Mouse (Mus musculus) myocyte (in vitro differentiated cells): ENCODE data around the gene Tnr. TPM values are rescaled to one million over a fixed set of nuclear protein-coding genes. Genes with fewer than 3 reads are reported as not detected.

ENCODE experiments used
- H3K27me3 ChIP-seq: one replicate; pipeline ENCODE4 v1.6.1; 2011; ENCODE audit not compliant: control insufficient read depth, insufficient read depth, insufficient read length
- H3K36me3 ChIP-seq: one replicate; pipeline ENCODE4 v1.6.1; 2011; ENCODE audit not compliant: control insufficient read depth, insufficient read depth
- H3K4me2 ChIP-seq: one replicate; pipeline ENCODE4 v1.6.1; 2011; ENCODE audit warnings: low read depth, control low read depth
- H3K4me3 ChIP-seq: one replicate; pipeline ENCODE4 v1.5.1; 2011; ENCODE audit warnings: mild to moderate bottlenecking, control low read depth, moderate library complexity
- H3K79me2 ChIP-seq: one replicate; pipeline ENCODE4 v1.6.1; 2011; ENCODE audit not compliant: control insufficient read depth, insufficient read depth
- H3ac ChIP-seq: one replicate; pipeline ENCODE4 v1.6.1; 2011; ENCODE audit not compliant: control insufficient read depth, insufficient read length
- CEBPB ChIP-seq: IDR thresholded peaks from 2 replicates; pipeline ENCODE4 v1.6.1; 2011; ENCODE audit warnings: mild to moderate bottlenecking, moderate library complexity; ENCODE audit not compliant: poor library complexity, insufficient read depth, severe bottlenecking
- E2F4 ChIP-seq: IDR thresholded peaks from one replicate; pipeline ENCODE4 v1.6.1; 2011; ENCODE audit warnings: mild to moderate bottlenecking, control low read depth, moderate library complexity; ENCODE audit not compliant: insufficient read depth
- MAX ChIP-seq: IDR thresholded peaks from one replicate; pipeline ENCODE4 v1.6.1; 2011; ENCODE audit warnings: low read depth, mild to moderate bottlenecking, control low read depth
- MYOD1 ChIP-seq, 3 experiments: IDR thresholded peaks; one replicate each; pipeline ENCODE4 v1.6.1; 2011; ENCODE audit warnings: control low read depth in 2 of 3, low read depth in 2 of 3, mild to moderate bottlenecking in 2 of 3, moderate library complexity in 1 of 3; ENCODE audit not compliant: insufficient read length in 2 of 3, control insufficient read depth in 1 of 3
- MYOG ChIP-seq, 3 experiments: IDR thresholded peaks; one replicate each; pipeline ENCODE4 v1.6.1; 2011; ENCODE audit warnings: control low read depth in 2 of 3, low read depth in 2 of 3, mild to moderate bottlenecking in 2 of 3; ENCODE audit not compliant: insufficient read length in 2 of 3, control insufficient read depth in 1 of 3, insufficient read depth in 1 of 3
- POLR2A ChIP-seq: IDR thresholded peaks from one replicate; pipeline ENCODE4 v1.6.1; 2011; ENCODE audit warnings: low read depth, mild to moderate bottlenecking, control low read depth, moderate library complexity; ENCODE audit not compliant: insufficient read length
- POLR2AphosphoS2 ChIP-seq: IDR thresholded peaks from one replicate; pipeline ENCODE4 v1.6.1; 2011; ENCODE audit warnings: low read depth, control low read depth; ENCODE audit not compliant: insufficient read length
- REST ChIP-seq: IDR thresholded peaks from one replicate; pipeline ENCODE4 v1.6.1; 2011; ENCODE audit warnings: mild to moderate bottlenecking, control low read depth, moderate library complexity; ENCODE audit not compliant: insufficient read depth, insufficient read length
- SRF ChIP-seq: IDR thresholded peaks from one replicate; pipeline ENCODE4 v1.6.1; 2011; ENCODE audit warnings: low read depth; ENCODE audit not compliant: control insufficient read depth, insufficient read length
- TCF12 ChIP-seq: IDR thresholded peaks from one replicate; pipeline ENCODE4 v1.6.1; 2011; ENCODE audit warnings: mild to moderate bottlenecking, control low read depth; ENCODE audit not compliant: poor library complexity, insufficient read depth, severe bottlenecking
- TCF3 ChIP-seq: IDR thresholded peaks from one replicate; pipeline ENCODE4 v1.6.1; 2011; ENCODE audit warnings: low read depth, control low read depth; ENCODE audit not compliant: insufficient read length
- USF1 ChIP-seq: IDR thresholded peaks from one replicate; pipeline ENCODE4 v1.6.1; 2011; ENCODE audit warnings: low read depth, mild to moderate bottlenecking, control low read depth, moderate library complexity
- polyA plus RNA-seq: library from polyadenylated mRNA; unstranded; fragments of >200 nt; fragmentation: generic; extraction: Trizol; gene quantifications from one replicate; pipeline ENCODE4 v1.2.1, GENCODE M21; 2012; ENCODE audit warnings: missing spikeins

The Tnr gene
- polyA plus RNA-seq, 1 experiment, result 0.02 TPM

GRCm38 (mm10) chr1:159800366-159800765 is 276.8 kb downstream of the Tnr start:
- H3K4me3 ChIP-seq, result no peak overlapping the region
- H3ac ChIP-seq, result no peak overlapping the region

GRCm38 (mm10) chr1:159801753-159802152 is 278.2 kb downstream of the Tnr start:
- Histone ChIP-seq H3K79me2 (no peaks in the 10 kb centered on the region), H3K4me2 (no peak overlapping the region), H3K36me3 (no peaks in the 10 kb centered on the region), H3K4me3 (no peak overlapping the region), H3ac (no peak overlapping the region), H3K27me3 (no peaks in the 10 kb centered on the region)
- no peak for TF ChIP-seq POLR2AphosphoS2
- no peak for TF ChIP-seq TCF3
- no peak for TF ChIP-seq REST
- no peak for TF ChIP-seq MYOD1 (IDR thresholded peaks at IDR 0.05; ENCODE audit: control insufficient read depth in 1 of 3, insufficient read length in 2 of 3, low read depth in 2 of 3)
- no peak for TF ChIP-seq CEBPB
- TF ChIP-seq MAX, result no peak
- no peak for TF ChIP-seq SRF
- TF ChIP-seq E2F4, result no peak
- no peak for TF ChIP-seq TCF12
- no peak for TF ChIP-seq MYOG (IDR thresholded peaks at IDR 0.05; ENCODE audit: control insufficient read depth in 1 of 3, insufficient read depth in 1 of 3, insufficient read length in 2 of 3, low read depth in 2 of 3)
- TF ChIP-seq USF1, result no peak
- TF ChIP-seq POLR2A, result no peak

More at GRCm38 (mm10) chr1:159800366-159800765, 276.8 kb downstream of the Tnr start:
- TF ChIP-seq USF1 (no peak), MYOD1 (IDR thresholded peaks at IDR 0.05; ENCODE audit: control insufficient read depth in 1 of 3, insufficient read length in 2 of 3, low read depth in 2 of 3) (no peak), SRF (no peak), MAX (no peak), POLR2A (no peak), MYOG (IDR thresholded peaks at IDR 0.05; ENCODE audit: control insufficient read depth in 1 of 3, insufficient read depth in 1 of 3, insufficient read length in 2 of 3, low read depth in 2 of 3) (no peak), TCF12 (no peak), REST (no peak), CEBPB (no peak), E2F4 (no peak), TCF3 (no peak), POLR2AphosphoS2 (no peak)
- H3K27me3 ChIP-seq, result no peaks in the 10 kb centered on the region
- H3K4me2 ChIP-seq, result no peak overlapping the region
- no peaks in the 10 kb centered on the region for H3K79me2 ChIP-seq
- H3K36me3 ChIP-seq, result no peaks in the 10 kb centered on the region

GRCm38 (mm10) chr1:159803711-159804110 is 280.1 kb downstream of the Tnr start:
- no peaks in the 10 kb centered on the region for H3K27me3 ChIP-seq
- no peak overlapping the region for H3ac ChIP-seq
- H3K36me3 ChIP-seq, result no peaks in the 10 kb centered on the region
- H3K4me2 ChIP-seq, result no peak overlapping the region
- no peak for TF ChIP-seq TCF12
- TF ChIP-seq POLR2A, result no peak
- no peak for TF ChIP-seq USF1
- no peak for TF ChIP-seq MYOD1 (IDR thresholded peaks at IDR 0.05; ENCODE audit: control insufficient read depth in 1 of 3, insufficient read length in 2 of 3, low read depth in 2 of 3)
- TF ChIP-seq POLR2AphosphoS2, result no peak
- TF ChIP-seq TCF3, result no peak
- no peak for TF ChIP-seq CEBPB
- no peak for TF ChIP-seq E2F4
- no peak for TF ChIP-seq REST
- no peak for TF ChIP-seq MAX
- no peak for TF ChIP-seq MYOG (IDR thresholded peaks at IDR 0.05; ENCODE audit: control insufficient read depth in 1 of 3, insufficient read depth in 1 of 3, insufficient read length in 2 of 3, low read depth in 2 of 3)
- no peak for TF ChIP-seq SRF
- H3K79me2 ChIP-seq, result no peaks in the 10 kb centered on the region
- no peak overlapping the region for H3K4me3 ChIP-seq

- Histone ChIP-seq H3K27me3 (no peaks in the 10 kb centered on the region), H3K4me2 (no peak overlapping the region), H3K79me2 (no peaks in the 10 kb centered on the region), H3K4me3 (no peak overlapping the region), H3K36me3 (no peaks in the 10 kb centered on the region), H3ac (no peak overlapping the region)
- no peak for TF ChIP-seq MYOG (IDR thresholded peaks at IDR 0.05; ENCODE audit: control insufficient read depth in 1 of 3, insufficient read depth in 1 of 3, insufficient read length in 2 of 3, low read depth in 2 of 3)
- TF ChIP-seq USF1, result no peak
- no peak for TF ChIP-seq E2F4
These were observed 285.9 kb downstream of the Tnr start for GRCm38 (mm10) chr1:159809493-159809892.

GRCm38 (mm10) chr1:159811805-159812204 is 288.2 kb downstream of the Tnr start:
- Histone ChIP-seq H3K79me2 (no peaks in the 10 kb centered on the region), H3K36me3 (no peaks in the 10 kb centered on the region), H3K4me2 (no peak overlapping the region), H3ac (no peak overlapping the region), H3K27me3 (no peaks in the 10 kb centered on the region), H3K4me3 (no peak overlapping the region)
- no peak for TF ChIP-seq MYOD1 (IDR thresholded peaks at IDR 0.05; ENCODE audit: control insufficient read depth in 1 of 3, insufficient read length in 2 of 3, low read depth in 2 of 3)
- TF ChIP-seq USF1, result no peak
- no peak for TF ChIP-seq CEBPB
- TF ChIP-seq SRF, result no peak
- TF ChIP-seq POLR2AphosphoS2, result no peak
- no peak for TF ChIP-seq MYOG (IDR thresholded peaks at IDR 0.05; ENCODE audit: control insufficient read depth in 1 of 3, insufficient read depth in 1 of 3, insufficient read length in 2 of 3, low read depth in 2 of 3)
- no peak for TF ChIP-seq TCF12
- no peak for TF ChIP-seq MAX
- TF ChIP-seq REST, result no peak
- no peak for TF ChIP-seq E2F4
- TF ChIP-seq POLR2A, result no peak
- TF ChIP-seq TCF3, result no peak
